Mouse (Mus musculus) forebrain, embryonic 12.5 days (tissue): ENCODE measurements at regions not wholly inside any gene's neighbourhood (a gene's known extent, or its start where the extent isn't known, plus 50 kb on each side); places are given as distances from the start of the nearest gene placed in this dataset.
A peak's percentile ranks its signal among the peaks of the same experiment; 100 is the strongest.

Experiments used
- ATAC-seq: fragments of 200-750 bp; cut with Nextera tagmentation; 2 replicates; pipeline ENCODE4 v1.8.0; 2017; ENCODE audit warnings: moderate TSS enrichment; ENCODE audit not compliant: low FRiP score
- H3K27ac ChIP-seq: fragments of 300-500 bp; sonication (generic); 2 replicates; pipeline ENCODE4 v1.5.1; 2016; ENCODE audit warnings: mild to moderate bottlenecking
- H3K27me3 ChIP-seq: fragments of 300-500 bp; sonication (generic); 2 replicates; pipeline ENCODE4 v1.6.1; 2016; ENCODE audit warnings: mild to moderate bottlenecking
- H3K36me3 ChIP-seq: fragments of 300-500 bp; sonication (generic); replicated peaks from 2 replicates; pipeline ENCODE4 v1.6.1; 2016; ENCODE audit warnings: mild to moderate bottlenecking
- H3K4me1 ChIP-seq: fragments of 300-500 bp; sonication (generic); 2 replicates; pipeline ENCODE4 v1.6.1; 2016
- H3K4me2 ChIP-seq: fragments of 300-500 bp; sonication (generic); 2 replicates; pipeline ENCODE4 v1.6.1; 2016; ENCODE audit warnings: mild to moderate bottlenecking, moderate library complexity
- H3K4me3 ChIP-seq: fragments of 300-500 bp; sonication (generic); replicated peaks from 2 replicates; pipeline ENCODE4 v1.5.1; 2016; ENCODE audit warnings: mild to moderate bottlenecking
- H3K9ac ChIP-seq: fragments of 300-500 bp; sonication (generic); 2 replicates; pipeline ENCODE4 v1.6.1; 2016; ENCODE audit warnings: mild to moderate bottlenecking
- H3K9me3 ChIP-seq: fragments of 300-500 bp; sonication (generic); 2 replicates; pipeline ENCODE4 v1.6.1; 2016
- WGBS: fragments of 180-500 bp; shearing (Covaris S2); methylation state at CpG from one replicate; pipeline ENCODE4 v1.1.7; 2016; 5-methylcytosine and 5-hydroxymethylcytosine counted together

- H3K27me3 ChIP-seq: no peaks in the 10 kb centered on the region
- no peak overlapping the region for H3K27ac ChIP-seq
- H3K36me3 ChIP-seq: no peaks in the 10 kb centered on the region
- WGBS: 91% methylated on average over 5 of the region's 5 CpGs
- no peak overlapping the region for H3K4me2 ChIP-seq
- H3K9ac ChIP-seq: no peak overlapping the region
- H3K4me3 ChIP-seq: no peak overlapping the region
- no peaks in the 10 kb centered on the region for H3K4me1 ChIP-seq
- no peaks in the 10 kb centered on the region for H3K9me3 ChIP-seq
- ATAC-seq: no peak
These were observed 198.7 kb downstream of the Ipo11 start for GRCm38 (mm10) chr13:106738011-106738410.

- Histone ChIP-seq H3K27ac (no peak overlapping the region), H3K9me3 (no peaks in the 10 kb centered on the region), H3K36me3 (no peaks in the 10 kb centered on the region), H3K4me2 (no peak overlapping the region), H3K4me3 (no peak overlapping the region), H3K4me1 (no peaks in the 10 kb centered on the region), H3K9ac (no peak overlapping the region), H3K27me3 (no peaks in the 10 kb centered on the region)
- ATAC-seq: no peak
- 82% methylated on average over 2 of the region's 2 CpGs for WGBS
These were observed 202.4 kb downstream of the Ipo11 start for GRCm38 (mm10) chr13:106734323-106734722.

- no peak overlapping the region for H3K4me2 ChIP-seq
- no peak for ATAC-seq
These were observed 203.9 kb downstream of the Ipo11 start for GRCm38 (mm10) chr13:106732906-106733305.

GRCm38 (mm10) chr13:106723315-106723714 lies 213.4 kb downstream of the Ipo11 start:
- Histone ChIP-seq H3K4me3 (no peak overlapping the region), H3K4me1 (no peaks in the 10 kb centered on the region), H3K27ac (no peak overlapping the region), H3K27me3 (no peaks in the 10 kb centered on the region), H3K36me3 (no peaks in the 10 kb centered on the region), H3K9ac (no peak overlapping the region), H3K9me3 (no peaks in the 10 kb centered on the region), H3K4me2 (no peak overlapping the region)
- 86% methylated on average over 1 of the region's 1 CpGs for WGBS
- no peak for ATAC-seq

More at GRCm38 (mm10) chr13:106732906-106733305, 203.9 kb downstream of the Ipo11 start:
- Histone ChIP-seq H3K27ac (no peak overlapping the region), H3K36me3 (no peaks in the 10 kb centered on the region), H3K9me3 (no peaks in the 10 kb centered on the region), H3K27me3 (no peaks in the 10 kb centered on the region), H3K4me3 (no peak overlapping the region), H3K9ac (no peak overlapping the region), H3K4me1 (no peaks in the 10 kb centered on the region)
- WGBS: 91% methylated on average over 1 of the region's 1 CpGs

- no peak overlapping the region for H3K4me2 ChIP-seq
- WGBS: 91% methylated on average over 1 of the region's 1 CpGs
- no peaks in the 10 kb centered on the region for H3K27me3 ChIP-seq
- H3K9me3 ChIP-seq: no peaks in the 10 kb centered on the region
- H3K4me1 ChIP-seq: no peaks in the 10 kb centered on the region
- no peak overlapping the region for H3K9ac ChIP-seq
- no peak overlapping the region for H3K4me3 ChIP-seq
- H3K27ac ChIP-seq: no peak overlapping the region
- no peaks in the 10 kb centered on the region for H3K36me3 ChIP-seq
- ATAC-seq: no peak
These were observed 215.6 kb downstream of the Ipo11 start for GRCm38 (mm10) chr13:106721167-106721566.

GRCm38 (mm10) chr13:106715771-106716170 lies 221.0 kb downstream of the Ipo11 start:
- Histone ChIP-seq H3K27me3 (no peaks in the 10 kb centered on the region), H3K4me2 (no peak overlapping the region), H3K9ac (no peak overlapping the region), H3K36me3 (no peaks in the 10 kb centered on the region), H3K4me1 (no peaks in the 10 kb centered on the region), H3K9me3 (no peaks in the 10 kb centered on the region), H3K27ac (no peak overlapping the region), H3K4me3 (no peak overlapping the region)
- WGBS: 52% methylated on average over 2 of the region's 2 CpGs
- peak; percentile 51; the same call in 1 of the 2 replicates for ATAC-seq

- H3K9ac ChIP-seq: no peak overlapping the region
- 84% methylated on average over 8 of the region's 8 CpGs for WGBS
These were observed 221.5 kb downstream of the Ipo11 start for GRCm38 (mm10) chr13:106715234-106715633.

GRCm38 (mm10) chr13:106710580-106710979 lies 226.2 kb downstream of the Ipo11 start:
- Histone ChIP-seq H3K27ac (no peak overlapping the region), H3K4me3 (no peak overlapping the region), H3K9ac (no peak overlapping the region), H3K4me2 (no peak overlapping the region), H3K27me3 (no peaks in the 10 kb centered on the region), H3K36me3 (no peaks in the 10 kb centered on the region), H3K4me1 (no peaks in the 10 kb centered on the region), H3K9me3 (no peaks in the 10 kb centered on the region)
- WGBS: 89% methylated on average over 3 of the region's 3 CpGs
- ATAC-seq: no peak

More at GRCm38 (mm10) chr13:106715234-106715633, 221.5 kb downstream of the Ipo11 start:
- H3K27me3 ChIP-seq: no peaks in the 10 kb centered on the region
- H3K4me3 ChIP-seq: no peak overlapping the region
- H3K36me3 ChIP-seq: no peaks in the 10 kb centered on the region
- H3K4me1 ChIP-seq: no peaks in the 10 kb centered on the region
- H3K9me3 ChIP-seq: no peaks in the 10 kb centered on the region
- ATAC-seq: no peak
- no peak overlapping the region for H3K4me2 ChIP-seq
- no peak overlapping the region for H3K27ac ChIP-seq

GRCm38 (mm10) chr13:106700376-106700775 lies 236.4 kb downstream of the Ipo11 start:
- H3K4me1 ChIP-seq: no peaks in the 10 kb centered on the region
- H3K9me3 ChIP-seq: no peaks in the 10 kb centered on the region
- ATAC-seq: no peak
- H3K4me2 ChIP-seq: no peak overlapping the region
- no peaks in the 10 kb centered on the region for H3K36me3 ChIP-seq
- no peak overlapping the region for H3K4me3 ChIP-seq
- no peak overlapping the region for H3K27ac ChIP-seq
- 92% methylated on average over 1 of the region's 1 CpGs for WGBS
- H3K27me3 ChIP-seq: no peaks in the 10 kb centered on the region
- H3K9ac ChIP-seq: no peak overlapping the region

GRCm38 (mm10) chr13:106699957-106700356 lies 236.8 kb downstream of the Ipo11 start:
- Histone ChIP-seq H3K4me3 (no peak overlapping the region), H3K27me3 (no peaks in the 10 kb centered on the region), H3K4me2 (no peak overlapping the region), H3K36me3 (no peaks in the 10 kb centered on the region), H3K27ac (no peak overlapping the region), H3K9ac (no peak overlapping the region), H3K4me1 (no peaks in the 10 kb centered on the region), H3K9me3 (no peaks in the 10 kb centered on the region)
- 93% methylated on average over 3 of the region's 3 CpGs for WGBS
- ATAC-seq: no peak

- 83% methylated on average over 10 of the region's 10 CpGs for WGBS
These were observed 244.8 kb downstream of the Ipo11 start for GRCm38 (mm10) chr13:106691787-106692571.

GRCm38 (mm10) chr13:106690125-106690524 lies 246.6 kb downstream of the Ipo11 start:
- ATAC-seq: no peak

More at GRCm38 (mm10) chr13:106691787-106692571, 244.8 kb downstream of the Ipo11 start:
- H3K9me3 ChIP-seq: no peaks in the 10 kb centered on the region
- H3K36me3 ChIP-seq: no peaks in the 10 kb centered on the region
- H3K9ac ChIP-seq: no peak overlapping the region
- no peaks in the 10 kb centered on the region for H3K27me3 ChIP-seq
- H3K4me3 ChIP-seq: no peak overlapping the region
- H3K4me2 ChIP-seq: no peak overlapping the region
- H3K4me1 ChIP-seq: no peaks in the 10 kb centered on the region
- no peak for ATAC-seq
- H3K27ac ChIP-seq: no peak overlapping the region

GRCm38 (mm10) chr13:106689618-106690017 lies 247.1 kb downstream of the Ipo11 start:
- no peak overlapping the region for H3K4me2 ChIP-seq
- H3K9ac ChIP-seq: no peak overlapping the region
- no peaks in the 10 kb centered on the region for H3K36me3 ChIP-seq
- no peaks in the 10 kb centered on the region for H3K27me3 ChIP-seq
- no peak overlapping the region for H3K4me3 ChIP-seq
- H3K9me3 ChIP-seq: no peaks in the 10 kb centered on the region
- 77% methylated on average over 2 of the region's 2 CpGs for WGBS
- no peak overlapping the region for H3K27ac ChIP-seq
- ATAC-seq: no peak
- H3K4me1 ChIP-seq: no peaks in the 10 kb centered on the region

More at GRCm38 (mm10) chr13:106690125-106690524, 246.6 kb downstream of the Ipo11 start:
- Histone ChIP-seq H3K4me1 (no peaks in the 10 kb centered on the region), H3K9me3 (no peaks in the 10 kb centered on the region), H3K27me3 (no peaks in the 10 kb centered on the region), H3K4me2 (no peak overlapping the region), H3K9ac (no peak overlapping the region), H3K36me3 (no peaks in the 10 kb centered on the region), H3K4me3 (no peak overlapping the region), H3K27ac (no peak overlapping the region)
- 84% methylated on average over 3 of the region's 3 CpGs for WGBS
